Mouse (Mus musculus): ENCODE measurements around the gene Vmn1r75. TPM values are rescaled to one million over a fixed set of nuclear protein-coding genes. Genes with fewer than 3 reads are reported as not detected.

Gene Vmn1r75
- polyA plus RNA-seq (2015; fragmentation: Nextera tagmentation; extraction: Ambion mirVana), result not detected in 2 replicates

DNA sequence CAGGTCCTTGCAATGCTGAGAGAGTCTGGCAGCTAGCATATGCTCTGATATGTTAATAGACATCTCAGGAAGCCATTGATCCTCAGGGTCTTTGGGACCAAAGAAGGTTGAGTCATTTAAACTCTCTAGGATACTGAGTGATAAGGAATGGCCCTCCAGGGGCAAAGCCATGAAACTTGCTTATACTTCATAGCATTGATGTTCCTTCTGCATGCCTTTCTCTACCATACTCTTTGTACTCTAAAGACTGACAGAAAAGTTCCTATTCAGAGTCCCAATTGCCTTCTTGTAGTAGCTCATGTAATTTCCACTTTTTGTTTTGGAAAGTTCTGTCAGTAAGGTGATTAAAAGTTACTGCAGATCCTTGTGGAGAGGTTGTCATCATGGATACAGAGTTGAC, at the start of gene Vmn1r75:
Vmn1r75 (plus strand) TSS at position 301 of the 400 bp plus-strand sequence.
- Histone ChIP-seq H3K4me1 (replicated peaks) (no peaks in the 10 kb centered on the region), H3K4me2 (no peak within 1 kb of the TSS), H3K27me3 (no peaks in the 10 kb centered on the region), H3K27ac (replicated peaks) (no peak within 1 kb of the TSS), H3K36me3 (no peaks in the 10 kb centered on the region), H3K9me3 (peaks cover 6% of the 10 kb centered on the region; the same call in 1 of the 2 replicates), H3K4me3 (no peak within 1 kb of the TSS), H3K9ac (no peak within 1 kb of the TSS)
- no peak for ATAC-seq (ENCODE audit: low FRiP score, low read depth)

DNA sequence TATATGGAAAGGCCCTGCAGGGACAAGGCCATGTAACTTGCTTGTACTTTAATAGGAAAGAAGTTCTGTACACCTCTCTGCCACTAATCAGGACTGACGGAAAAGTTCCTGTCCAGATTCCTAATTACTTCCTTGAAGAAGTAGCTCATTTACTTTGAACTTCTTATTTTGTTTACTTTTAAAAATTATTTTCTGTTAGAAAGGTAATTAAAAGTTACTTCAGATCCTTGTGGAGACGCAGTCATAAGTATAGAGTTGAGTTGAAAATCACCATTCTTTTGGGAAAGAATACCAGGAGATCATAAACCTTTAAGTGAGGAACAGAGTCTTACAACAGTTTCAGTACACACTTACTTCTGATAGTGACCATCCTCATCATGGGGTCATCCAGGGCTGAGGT, 40.8 kb upstream of the Vmn1r75 start, which contains the start of gene Vmn1r74:
Vmn1r74 (plus strand) TSS at position 301 of the 400 bp plus-strand sequence.
- H3K9ac ChIP-seq, result no peak within 1 kb of the TSS
- H3K9me3 ChIP-seq, result peaks cover 7% of the 10 kb centered on the region; the same call in 1 of the 2 replicates
- no peak within 1 kb of the TSS for H3K4me3 ChIP-seq
- H3K4me1 ChIP-seq (replicated peaks), result no peaks in the 10 kb centered on the region
- no peak within 1 kb of the TSS for H3K27ac ChIP-seq (replicated peaks)
- 83% methylated on average over 2 of the region's 2 CpGs for WGBS
- no peaks in the 10 kb centered on the region for H3K36me3 ChIP-seq
- H3K27me3 ChIP-seq, result no peaks in the 10 kb centered on the region
- no peak within 1 kb of the TSS for H3K4me2 ChIP-seq
- no peak for ATAC-seq (ENCODE audit: low FRiP score, low read depth)

Other genes starting within 250 kb of the Vmn1r75 start
- gene Vmn1r72, start 194.5 kb upstream of the Vmn1r75 start, polyA plus RNA-seq (2015; fragmentation: Nextera tagmentation; extraction: Ambion mirVana), result not detected in 2 replicates
- not detected in 2 replicates for gene Vmn1r73, start 144.4 kb upstream of the Vmn1r75 start, polyA plus RNA-seq (2015; fragmentation: Nextera tagmentation; extraction: Ambion mirVana)
- not detected in 2 replicates for gene Vmn1r74, start 40.6 kb upstream of the Vmn1r75 start, polyA plus RNA-seq (2015; fragmentation: Nextera tagmentation; extraction: Ambion mirVana)
- gene Vmn1r76, start 63.6 kb downstream of the Vmn1r75 start, polyA plus RNA-seq (2015; fragmentation: Nextera tagmentation; extraction: Ambion mirVana), result not detected in 2 replicates
- gene Vmn1r77, start 162.1 kb downstream of the Vmn1r75 start, polyA plus RNA-seq (2015; fragmentation: Nextera tagmentation; extraction: Ambion mirVana), result not detected in 2 replicates

Data from hindbrain, embryonic 15.5 days (tissue).